Mouse (Mus musculus) midbrain, embryonic 13.5 days (tissue): ENCODE results near the gene Cdv3. TPM values are rescaled to one million over a fixed set of nuclear protein-coding genes. Genes with fewer than 3 reads are reported as not detected.

Experiments used
- ATAC-seq: fragments of 200-750 bp; cut with Nextera tagmentation; 2 replicates; pipeline ENCODE4 v1.8.0; 2017; ENCODE audit warnings: mild to moderate bottlenecking, moderate TSS enrichment, moderate library complexity
- H3K27ac ChIP-seq: fragments of 300-500 bp; sonication (generic); 2 replicates; pipeline ENCODE4 v1.5.1; 2015; ENCODE audit warnings: inconsistent platforms, mild to moderate bottlenecking, moderate library complexity
- H3K27me3 ChIP-seq: fragments of 300-500 bp; sonication (generic); 2 replicates; pipeline ENCODE4 v1.6.1; 2015; ENCODE audit warnings: mild to moderate bottlenecking, inconsistent platforms
- H3K36me3 ChIP-seq: fragments of 300-500 bp; sonication (generic); 2 replicates; pipeline ENCODE4 v1.6.1; 2015; ENCODE audit warnings: mild to moderate bottlenecking, inconsistent platforms
- H3K4me1 ChIP-seq: fragments of 300-500 bp; sonication (generic); replicated peaks from 2 replicates; pipeline ENCODE4 v1.6.1; 2015; ENCODE audit warnings: inconsistent platforms
- H3K4me2 ChIP-seq: fragments of 300-500 bp; sonication (generic); replicated peaks from 2 replicates; pipeline ENCODE4 v1.6.1; 2015; ENCODE audit warnings: moderate library complexity, mild to moderate bottlenecking, inconsistent platforms
- H3K4me3 ChIP-seq: fragments of 300-500 bp; sonication (generic); replicated peaks from 2 replicates; pipeline ENCODE4 v1.5.1; 2015; ENCODE audit warnings: mild to moderate bottlenecking, inconsistent platforms
- H3K9ac ChIP-seq: fragments of 300-500 bp; sonication (generic); replicated peaks from 2 replicates; pipeline ENCODE4 v1.6.1; 2015; ENCODE audit warnings: mild to moderate bottlenecking, inconsistent platforms
- H3K9me3 ChIP-seq: fragments of 300-500 bp; sonication (generic); 2 replicates; pipeline ENCODE4 v1.6.1; 2016; ENCODE audit warnings: mild to moderate bottlenecking, inconsistent platforms
- WGBS: fragments of 180-500 bp; shearing (Covaris S2); methylation state at CpG from one replicate; pipeline ENCODE4 v1.1.7; 2015; 5-methylcytosine and 5-hydroxymethylcytosine counted together
- polyA plus RNA-seq: library from polyadenylated mRNA; unstranded; fragments of >200 nt; fragmentation: Nextera tagmentation; extraction: Ambion mirVana; gene quantifications from 2 replicates; pipeline ENCODE4 v1.2.1, GENCODE M21; 2015

Gene Cdv3
- polyA plus RNA-seq, 1 experiment from 2014 or later, result 105 TPM

DNA sequence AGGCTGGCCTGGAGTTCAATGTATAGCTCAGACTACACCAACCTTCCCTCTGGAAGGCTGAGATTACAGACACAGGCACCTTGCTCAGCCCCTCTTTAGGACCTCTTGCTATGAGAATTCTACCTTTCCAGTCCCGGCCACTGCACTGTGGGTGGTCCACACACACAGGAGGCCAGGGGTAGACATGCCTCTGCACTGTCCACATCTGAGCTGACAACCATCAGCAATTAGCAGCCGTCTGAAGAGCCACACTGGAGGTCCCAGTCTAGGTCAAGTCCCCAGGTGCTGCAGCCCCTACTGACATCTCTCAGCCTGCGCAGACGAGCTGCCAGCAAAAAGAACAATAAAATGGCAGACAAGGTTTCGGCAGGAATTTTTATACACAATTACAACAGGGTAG, 20.9 kb upstream of the Cdv3 start:
- Histone ChIP-seq H3K27ac (no peak overlapping the region), H3K4me1 (peaks cover 12% of the 10 kb centered on the region; the same call in 1 of the 2 replicates), H3K9ac (no peak overlapping the region), H3K27me3 (no peaks in the 10 kb centered on the region), H3K36me3 (no peaks in the 10 kb centered on the region), H3K4me3 (no peak overlapping the region), H3K9me3 (no peaks in the 10 kb centered on the region), H3K4me2 (no peak overlapping the region)
- WGBS, result 46% methylated on average over 5 of the region's 5 CpGs
- ATAC-seq, result 0 out of 2 replicates have a peak, but pooled peaks have one; percentile 34

DNA sequence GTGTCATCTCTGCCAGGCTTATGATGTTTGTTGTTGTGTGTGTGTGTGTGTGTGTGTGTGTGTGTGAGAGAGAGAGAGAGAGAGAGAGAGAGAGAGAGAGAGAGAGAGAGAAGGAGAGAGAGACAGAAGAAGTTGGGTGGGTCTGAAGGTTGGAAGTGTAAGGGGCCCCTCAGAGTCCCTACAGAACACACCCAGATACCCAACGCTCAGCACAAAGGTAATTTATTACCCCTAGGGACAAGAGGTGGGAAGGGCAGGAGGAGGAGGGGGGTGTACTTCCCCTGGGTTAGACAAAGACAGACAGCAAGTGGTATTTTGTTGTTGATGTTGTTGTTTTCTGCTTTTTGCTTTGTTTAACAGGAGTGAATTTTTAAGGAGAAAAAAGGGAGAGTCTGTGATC, 20.0 kb upstream of the Cdv3 start:
- no peak overlapping the region for H3K4me2 ChIP-seq
- H3K4me1 ChIP-seq, result peaks cover 12% of the 10 kb centered on the region; the same call in 1 of the 2 replicates
- no peaks in the 10 kb centered on the region for H3K27me3 ChIP-seq
- ATAC-seq, result no peak
- no peaks in the 10 kb centered on the region for H3K36me3 ChIP-seq
- H3K4me3 ChIP-seq, result no peak overlapping the region
- WGBS, result 42% methylated on average over 1 of the region's 1 CpGs
- H3K9ac ChIP-seq, result no peak overlapping the region
- H3K27ac ChIP-seq, result no peak overlapping the region
- H3K9me3 ChIP-seq, result no peaks in the 10 kb centered on the region

DNA sequence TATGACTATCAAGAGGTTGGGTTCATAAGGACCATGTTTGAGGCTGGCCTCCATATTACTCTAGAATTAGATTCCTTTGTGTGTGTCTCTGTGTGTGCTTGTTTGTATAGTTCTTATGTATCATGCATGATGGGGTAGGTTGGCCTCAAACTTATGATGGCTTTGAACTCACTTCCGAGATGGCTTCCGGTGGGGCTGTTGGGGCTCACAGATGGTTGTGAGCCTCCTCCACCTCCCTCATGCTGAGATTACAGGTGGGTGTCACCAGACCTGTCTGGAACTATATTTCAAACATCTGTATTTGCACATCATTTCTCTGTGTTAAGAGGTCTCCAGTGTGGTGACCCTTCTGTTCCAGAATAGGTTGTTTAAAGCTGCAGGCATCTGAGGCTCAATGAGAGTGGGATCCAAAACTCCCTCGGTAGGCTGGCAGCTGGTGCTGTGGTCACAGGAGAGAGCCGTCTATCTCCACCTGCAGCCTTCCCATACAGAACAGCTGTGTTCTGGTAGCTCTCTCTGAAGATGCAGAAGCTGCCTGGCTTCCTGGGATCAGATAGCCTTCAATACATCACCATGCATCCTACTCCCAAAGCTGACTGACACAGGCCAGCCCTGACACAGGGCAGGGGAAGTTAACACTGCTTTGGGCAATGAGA, 18.6 kb upstream of the Cdv3 start:
- 91% methylated on average over 4 of the region's 4 CpGs for WGBS
- H3K4me3 ChIP-seq, result no peak overlapping the region
- ATAC-seq, result no peak
- no peak overlapping the region for H3K4me2 ChIP-seq
- no peaks in the 10 kb centered on the region for H3K9me3 ChIP-seq
- H3K36me3 ChIP-seq, result no peaks in the 10 kb centered on the region
- H3K4me1 ChIP-seq, result peaks cover 12% of the 10 kb centered on the region; the same call in 1 of the 2 replicates
- no peaks in the 10 kb centered on the region for H3K27me3 ChIP-seq
- H3K27ac ChIP-seq, result no peak overlapping the region
- no peak overlapping the region for H3K9ac ChIP-seq

DNA sequence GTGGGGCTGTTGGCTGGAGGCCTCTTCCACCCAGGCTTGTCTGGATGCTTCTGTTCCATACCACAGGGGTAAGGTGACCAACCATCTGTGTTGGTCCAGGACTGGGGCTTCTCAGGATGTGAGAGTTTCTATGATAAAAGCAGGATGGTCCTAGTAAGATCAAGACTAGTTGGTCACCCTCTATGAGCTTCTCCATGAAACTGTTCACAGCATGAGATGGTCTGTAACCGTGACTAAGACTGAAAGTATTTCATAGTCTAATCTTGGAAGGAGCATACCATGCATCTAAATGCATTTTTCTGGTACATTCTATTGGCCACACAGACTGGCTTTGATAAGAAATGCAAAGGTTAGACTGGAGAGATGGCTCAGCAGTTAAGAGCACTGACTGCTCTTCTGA, 17.9 kb upstream of the Cdv3 start:
- H3K4me3 ChIP-seq, result no peak overlapping the region
- no peak for ATAC-seq
- H3K4me1 ChIP-seq, result peaks cover 12% of the 10 kb centered on the region; the same call in 1 of the 2 replicates
- no peaks in the 10 kb centered on the region for H3K36me3 ChIP-seq
- no peak overlapping the region for H3K27ac ChIP-seq
- H3K9ac ChIP-seq, result no peak overlapping the region
- no peak overlapping the region for H3K4me2 ChIP-seq
- no peaks in the 10 kb centered on the region for H3K27me3 ChIP-seq
- H3K9me3 ChIP-seq, result no peaks in the 10 kb centered on the region
- WGBS, result 78% methylated on average over 1 of the region's 1 CpGs

DNA sequence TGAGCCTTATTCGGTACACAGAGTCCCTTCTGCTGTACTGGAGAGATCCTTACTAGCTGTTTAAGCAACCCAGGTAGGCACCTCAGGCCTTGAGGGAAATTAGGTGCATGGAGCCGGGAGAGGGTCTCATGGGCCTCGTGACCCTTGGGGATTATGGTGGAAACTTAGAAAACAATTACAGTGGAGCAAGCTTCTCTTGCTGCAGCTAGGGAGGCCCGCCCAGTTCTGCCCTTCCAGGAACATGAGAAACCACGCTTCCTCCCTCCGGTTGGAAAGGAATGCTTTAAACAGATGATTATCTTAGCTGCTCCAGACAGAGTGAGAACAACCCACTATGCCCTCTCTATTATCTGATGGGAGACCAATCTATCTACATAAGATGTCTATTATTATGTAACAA, 17.3 kb upstream of the Cdv3 start:
- WGBS, result 81% methylated on average over 6 of the region's 6 CpGs
- Histone ChIP-seq H3K27me3 (no peaks in the 10 kb centered on the region), H3K4me3 (no peak overlapping the region), H3K4me2 (no peak overlapping the region), H3K4me1 (peaks cover 12% of the 10 kb centered on the region; the same call in 1 of the 2 replicates), H3K36me3 (no peaks in the 10 kb centered on the region), H3K27ac (no peak overlapping the region), H3K9ac (no peak overlapping the region), H3K9me3 (no peaks in the 10 kb centered on the region)
- no peak for ATAC-seq

DNA sequence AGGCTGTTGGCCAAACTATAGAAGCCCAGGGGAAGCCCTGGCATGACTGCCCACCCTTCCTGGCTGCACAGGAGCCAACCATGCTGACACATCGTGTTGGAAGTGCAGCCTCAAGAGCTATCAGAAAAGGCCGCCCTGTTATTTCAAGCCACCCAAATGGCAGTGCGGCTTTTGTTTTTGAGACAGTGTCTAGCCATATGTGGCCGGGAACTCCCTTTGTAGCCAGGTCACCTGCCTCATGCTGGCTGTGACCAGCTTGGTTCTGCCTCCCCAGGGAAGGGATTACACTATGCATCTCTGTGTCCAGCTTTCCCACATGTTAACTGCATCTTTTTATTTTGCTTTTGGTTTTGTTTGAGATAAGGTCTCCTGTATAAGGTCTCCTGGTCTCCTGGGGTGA, 14.9 kb upstream of the Cdv3 start:
- WGBS, result 80% methylated on average over 4 of the region's 4 CpGs
- H3K4me2 ChIP-seq, result no peak overlapping the region
- no peaks in the 10 kb centered on the region for H3K27me3 ChIP-seq
- H3K9ac ChIP-seq, result no peak overlapping the region
- H3K4me3 ChIP-seq, result no peak overlapping the region
- H3K36me3 ChIP-seq, result no peaks in the 10 kb centered on the region
- no peak overlapping the region for H3K27ac ChIP-seq
- ATAC-seq, result no peak
- H3K4me1 ChIP-seq, result no peaks in the 10 kb centered on the region
- H3K9me3 ChIP-seq, result no peaks in the 10 kb centered on the region

DNA sequence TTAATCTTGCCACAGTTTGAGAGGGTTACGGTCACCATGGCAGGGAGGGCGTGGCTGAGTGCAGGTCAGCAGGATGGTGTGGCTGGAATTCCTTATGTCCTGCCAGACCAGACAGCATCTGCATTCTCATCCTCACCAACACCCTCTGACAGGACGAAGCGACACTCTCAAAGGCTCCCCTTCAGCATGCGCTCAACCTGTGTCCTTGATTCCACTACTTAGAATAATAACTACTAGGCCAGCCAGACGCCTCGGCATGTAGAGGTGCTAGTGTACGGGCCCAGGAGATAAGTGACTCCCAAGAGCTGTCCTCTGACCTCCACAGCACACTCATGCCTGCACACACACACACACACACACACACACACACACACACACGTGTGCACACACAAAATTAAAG, 13.6 kb upstream of the Cdv3 start:
- Histone ChIP-seq H3K9ac (no peak overlapping the region), H3K36me3 (no peaks in the 10 kb centered on the region), H3K4me3 (no peak overlapping the region), H3K27me3 (no peaks in the 10 kb centered on the region), H3K4me1 (no peaks in the 10 kb centered on the region), H3K27ac (no peak overlapping the region), H3K4me2 (no peak overlapping the region), H3K9me3 (no peaks in the 10 kb centered on the region)
- no peak for ATAC-seq
- WGBS, result 62% methylated on average over 9 of the region's 9 CpGs

DNA sequence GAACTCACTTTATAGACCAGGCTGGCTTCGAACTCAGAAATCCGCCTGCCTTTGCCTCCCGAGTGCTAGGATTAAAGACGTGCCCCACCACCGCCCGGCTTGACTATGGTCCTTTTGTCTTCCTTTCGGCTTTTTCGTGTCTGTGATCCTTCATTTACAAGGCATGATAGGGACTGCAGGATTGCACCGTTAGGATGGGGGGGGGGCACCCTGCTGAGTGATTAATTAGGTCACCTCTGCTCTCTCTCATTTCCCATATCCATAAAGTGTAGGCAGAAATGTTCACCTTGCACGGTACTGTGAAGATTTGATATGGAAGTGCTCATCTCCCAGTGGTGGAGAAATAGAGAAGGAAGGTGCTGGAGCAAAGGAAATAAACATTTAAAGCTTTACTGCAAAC, 13.0 kb upstream of the Cdv3 start:
- H3K9ac ChIP-seq, result no peak overlapping the region
- H3K27ac ChIP-seq, result no peak overlapping the region
- no peaks in the 10 kb centered on the region for H3K4me1 ChIP-seq
- no peak overlapping the region for H3K4me2 ChIP-seq
- no peaks in the 10 kb centered on the region for H3K36me3 ChIP-seq
- 49% methylated on average over 10 of the region's 10 CpGs for WGBS
- no peaks in the 10 kb centered on the region for H3K27me3 ChIP-seq
- no peak for ATAC-seq
- no peak overlapping the region for H3K4me3 ChIP-seq
- no peaks in the 10 kb centered on the region for H3K9me3 ChIP-seq

DNA sequence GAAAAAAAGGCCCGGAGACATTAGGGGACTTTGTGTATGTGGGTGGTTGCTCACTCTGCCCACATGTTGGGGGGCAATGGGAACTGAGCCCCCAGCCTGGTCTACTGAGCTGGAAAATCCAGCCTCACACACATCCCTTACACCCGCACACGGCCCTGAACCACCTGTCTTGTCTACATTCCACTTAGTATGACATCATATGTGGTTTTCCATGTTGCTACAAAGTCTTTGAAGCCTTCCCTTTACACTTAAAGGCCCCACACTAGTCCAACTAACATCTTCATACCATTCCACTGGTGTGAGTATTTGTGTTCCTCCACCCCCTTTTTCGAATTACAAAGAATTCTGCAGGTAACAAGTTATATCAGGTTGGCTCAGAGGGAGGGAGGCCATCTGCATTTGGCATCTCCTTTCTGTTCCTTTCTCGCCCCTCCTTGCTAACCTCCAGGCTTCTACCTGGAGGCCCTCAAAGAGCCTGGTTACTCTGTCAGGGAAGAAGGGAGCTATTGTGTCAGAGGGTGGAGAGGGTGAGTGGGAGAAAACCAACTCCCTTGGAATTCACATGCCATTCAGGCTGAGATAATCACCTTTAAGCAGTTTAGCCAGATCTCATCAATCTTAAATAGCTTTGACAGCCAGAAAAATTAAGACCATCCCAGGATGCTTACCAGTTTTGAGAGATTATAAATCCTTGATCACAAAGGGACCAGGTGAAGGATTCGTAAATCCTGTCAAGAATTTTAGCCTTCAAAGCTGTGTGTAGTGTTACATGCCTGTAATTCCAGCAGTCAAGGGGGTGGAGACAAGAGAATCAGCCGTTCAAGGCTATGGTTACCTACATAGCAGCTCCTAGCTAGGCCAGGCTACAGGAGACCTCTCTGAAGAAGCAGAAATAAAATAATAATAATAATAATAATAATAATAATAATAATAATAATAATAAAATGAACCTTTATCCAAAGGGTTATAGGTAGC, 11.0 kb upstream of the Cdv3 start:
- ATAC-seq, result no peak

DNA sequence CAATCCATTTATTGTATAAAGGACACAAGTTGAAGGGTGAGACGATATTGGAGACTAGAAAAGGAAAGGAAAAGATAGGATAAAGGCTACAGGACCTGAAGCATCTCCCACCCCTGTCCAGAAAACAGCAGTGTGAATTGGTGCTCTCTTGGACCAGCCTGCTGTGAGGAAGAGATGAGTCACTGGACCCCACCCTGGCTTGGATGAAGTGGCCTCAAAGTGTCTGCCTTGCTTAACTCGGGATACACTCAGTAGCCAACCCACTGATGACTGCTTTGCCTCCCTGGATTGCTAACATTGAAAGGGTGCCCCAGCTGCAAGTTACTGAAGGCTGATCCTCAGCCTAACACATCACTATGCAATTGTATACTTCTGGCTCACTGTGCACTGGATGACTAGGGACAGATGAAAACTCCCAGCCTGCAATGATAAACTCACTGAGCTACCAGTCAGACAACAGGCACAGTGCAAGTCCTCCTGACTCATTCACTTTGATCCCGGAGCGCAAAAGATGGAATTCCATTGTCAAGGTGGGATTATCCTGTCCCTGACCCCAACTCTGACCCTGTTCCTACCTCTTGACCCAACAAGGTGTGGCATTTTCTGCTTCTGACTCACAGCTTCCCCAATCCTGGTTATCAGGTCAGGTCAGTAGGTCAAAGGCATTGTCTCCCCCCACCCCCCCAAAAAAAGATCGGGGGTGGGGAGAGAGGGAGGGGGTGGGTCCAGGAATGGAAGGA, 6.8 kb upstream of the Cdv3 start:
- Histone ChIP-seq H3K4me1 (0 out of 2 replicates have a peak, but pooled peaks cover 4% of the 10 kb centered on the region), H3K27me3 (no peaks in the 10 kb centered on the region), H3K9me3 (no peaks in the 10 kb centered on the region), H3K27ac (no peak overlapping the region), H3K9ac (no peak overlapping the region), H3K36me3 (no peaks in the 10 kb centered on the region), H3K4me2 (no peak overlapping the region), H3K4me3 (no peak overlapping the region)
- ATAC-seq, result no peak
- 55% methylated on average over 5 of the region's 5 CpGs for WGBS

More for the DNA sequence above, 11.0 kb upstream of the Cdv3 start:
- WGBS, result 65% methylated on average over 7 of the region's 7 CpGs
- H3K4me2 ChIP-seq, result no peak overlapping the region
- H3K4me1 ChIP-seq, result no peaks in the 10 kb centered on the region
- no peak overlapping the region for H3K27ac ChIP-seq
- no peak overlapping the region for H3K4me3 ChIP-seq
- H3K36me3 ChIP-seq, result no peaks in the 10 kb centered on the region
- no peaks in the 10 kb centered on the region for H3K9me3 ChIP-seq
- no peak overlapping the region for H3K9ac ChIP-seq
- H3K27me3 ChIP-seq, result no peaks in the 10 kb centered on the region

DNA sequence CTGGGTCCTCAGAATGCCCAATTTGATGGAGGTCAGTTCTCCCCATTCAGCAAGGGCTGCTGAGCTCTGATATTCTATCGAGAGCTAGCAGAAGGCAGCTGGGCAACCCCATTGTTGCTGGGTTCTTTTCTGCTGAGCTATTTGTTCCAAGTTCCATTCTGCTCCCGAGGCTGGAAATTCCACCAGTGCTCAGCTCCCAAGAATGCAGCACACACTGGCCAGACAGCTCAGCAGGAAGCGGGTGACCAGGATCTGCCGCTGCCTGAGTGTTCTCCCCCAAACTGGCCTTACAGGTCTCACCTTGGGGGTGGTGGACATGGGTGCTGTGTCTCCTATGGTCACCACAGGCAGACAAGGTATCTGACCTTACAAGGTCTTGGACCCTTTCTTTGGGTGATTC, 4.3 kb upstream of the Cdv3 start:
- no peaks in the 10 kb centered on the region for H3K27me3 ChIP-seq
- no peaks in the 10 kb centered on the region for H3K9me3 ChIP-seq
- ATAC-seq, result no peak
- WGBS, result 48% methylated on average over 4 of the region's 4 CpGs
- peaks cover 14% of the 10 kb centered on the region for H3K4me1 ChIP-seq
- H3K4me2 ChIP-seq, result no peak overlapping the region
- no peak overlapping the region for H3K9ac ChIP-seq
- no peaks in the 10 kb centered on the region for H3K36me3 ChIP-seq
- no peak overlapping the region for H3K27ac ChIP-seq
- H3K4me3 ChIP-seq, result no peak overlapping the region

DNA sequence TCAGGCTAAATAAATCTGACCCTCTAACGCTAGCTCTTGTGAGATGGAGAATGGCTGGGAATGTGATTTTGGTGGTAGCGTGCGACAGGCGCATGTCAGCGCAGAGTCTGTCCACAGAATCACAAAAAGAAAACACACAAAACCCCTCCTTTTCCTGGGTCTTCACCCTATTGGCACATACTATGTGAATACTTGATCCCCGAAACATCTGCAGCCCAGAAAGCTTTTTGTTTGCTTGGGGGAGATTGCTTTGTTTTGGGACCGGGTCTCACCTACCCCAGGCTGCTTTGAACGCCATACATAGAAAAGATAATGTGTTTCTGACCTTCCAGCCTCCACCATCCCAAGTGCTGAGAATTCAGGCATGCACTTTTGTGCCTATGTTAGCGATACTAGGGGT, 716 bp upstream of the Cdv3 start:
- 53% methylated on average over 9 of the region's 9 CpGs for WGBS

More for the DNA sequence above, 716 bp upstream of the Cdv3 start:
- H3K4me3 ChIP-seq, result peak overlapping the region; percentile 32
- no peaks in the 10 kb centered on the region for H3K27me3 ChIP-seq
- 0 out of 2 replicates have a peak, but pooled peaks cover 3% of the 10 kb centered on the region for H3K36me3 ChIP-seq
- peak; percentile 3; the same call in 1 of the 2 replicates for ATAC-seq
- no peaks in the 10 kb centered on the region for H3K9me3 ChIP-seq
- H3K27ac ChIP-seq, result peak overlapping the region; percentile 67
- peak overlapping the region; percentile 53 for H3K9ac ChIP-seq
- H3K4me2 ChIP-seq, result peak overlapping the region; percentile 58
- peaks cover 42% of the 10 kb centered on the region for H3K4me1 ChIP-seq
